Mouse (Mus musculus) myocyte (in vitro differentiated cells): ENCODE data around the gene Slc24a3. TPM values are rescaled to one million over a fixed set of nuclear protein-coding genes. Genes with fewer than 3 reads are reported as not detected.

Experiments
- H3K27me3 ChIP-seq: one replicate; pipeline ENCODE4 v1.6.1; 2011; ENCODE audit not compliant: control insufficient read depth, insufficient read depth, insufficient read length
- H3K36me3 ChIP-seq: one replicate; pipeline ENCODE4 v1.6.1; 2011; ENCODE audit not compliant: control insufficient read depth, insufficient read depth
- H3K4me2 ChIP-seq: one replicate; pipeline ENCODE4 v1.6.1; 2011; ENCODE audit warnings: low read depth, control low read depth
- H3K4me3 ChIP-seq: one replicate; pipeline ENCODE4 v1.5.1; 2011; ENCODE audit warnings: mild to moderate bottlenecking, control low read depth, moderate library complexity
- H3K79me2 ChIP-seq: one replicate; pipeline ENCODE4 v1.6.1; 2011; ENCODE audit not compliant: control insufficient read depth, insufficient read depth
- H3ac ChIP-seq: one replicate; pipeline ENCODE4 v1.6.1; 2011; ENCODE audit not compliant: control insufficient read depth, insufficient read length
- CEBPB ChIP-seq: IDR thresholded peaks from 2 replicates; pipeline ENCODE4 v1.6.1; 2011; ENCODE audit warnings: mild to moderate bottlenecking, moderate library complexity; ENCODE audit not compliant: poor library complexity, insufficient read depth, severe bottlenecking
- E2F4 ChIP-seq: IDR thresholded peaks from one replicate; pipeline ENCODE4 v1.6.1; 2011; ENCODE audit warnings: mild to moderate bottlenecking, control low read depth, moderate library complexity; ENCODE audit not compliant: insufficient read depth
- MAX ChIP-seq: IDR thresholded peaks from one replicate; pipeline ENCODE4 v1.6.1; 2011; ENCODE audit warnings: low read depth, mild to moderate bottlenecking, control low read depth
- MYOD1 ChIP-seq, 3 experiments: IDR thresholded peaks; one replicate each; pipeline ENCODE4 v1.6.1; 2011; ENCODE audit warnings: control low read depth in 2 of 3, low read depth in 2 of 3, mild to moderate bottlenecking in 2 of 3, moderate library complexity in 1 of 3; ENCODE audit not compliant: insufficient read length in 2 of 3, control insufficient read depth in 1 of 3
- MYOG ChIP-seq, 3 experiments: IDR thresholded peaks; one replicate each; pipeline ENCODE4 v1.6.1; 2011; ENCODE audit warnings: control low read depth in 2 of 3, low read depth in 2 of 3, mild to moderate bottlenecking in 2 of 3; ENCODE audit not compliant: insufficient read length in 2 of 3, control insufficient read depth in 1 of 3, insufficient read depth in 1 of 3
- POLR2A ChIP-seq: IDR thresholded peaks from one replicate; pipeline ENCODE4 v1.6.1; 2011; ENCODE audit warnings: low read depth, mild to moderate bottlenecking, control low read depth, moderate library complexity; ENCODE audit not compliant: insufficient read length
- POLR2AphosphoS2 ChIP-seq: IDR thresholded peaks from one replicate; pipeline ENCODE4 v1.6.1; 2011; ENCODE audit warnings: low read depth, control low read depth; ENCODE audit not compliant: insufficient read length
- REST ChIP-seq: IDR thresholded peaks from one replicate; pipeline ENCODE4 v1.6.1; 2011; ENCODE audit warnings: mild to moderate bottlenecking, control low read depth, moderate library complexity; ENCODE audit not compliant: insufficient read depth, insufficient read length
- SRF ChIP-seq: IDR thresholded peaks from one replicate; pipeline ENCODE4 v1.6.1; 2011; ENCODE audit warnings: low read depth; ENCODE audit not compliant: control insufficient read depth, insufficient read length
- TCF12 ChIP-seq: IDR thresholded peaks from one replicate; pipeline ENCODE4 v1.6.1; 2011; ENCODE audit warnings: mild to moderate bottlenecking, control low read depth; ENCODE audit not compliant: poor library complexity, insufficient read depth, severe bottlenecking
- TCF3 ChIP-seq: IDR thresholded peaks from one replicate; pipeline ENCODE4 v1.6.1; 2011; ENCODE audit warnings: low read depth, control low read depth; ENCODE audit not compliant: insufficient read length
- USF1 ChIP-seq: IDR thresholded peaks from one replicate; pipeline ENCODE4 v1.6.1; 2011; ENCODE audit warnings: low read depth, mild to moderate bottlenecking, control low read depth, moderate library complexity
- polyA plus RNA-seq: library from polyadenylated mRNA; unstranded; fragments of >200 nt; fragmentation: generic; extraction: Trizol; gene quantifications from one replicate; pipeline ENCODE4 v1.2.1, GENCODE M21; 2012; ENCODE audit warnings: missing spikeins

The Slc24a3 gene
- polyA plus RNA-seq, 1 experiment = 4.8 TPM

DNA sequence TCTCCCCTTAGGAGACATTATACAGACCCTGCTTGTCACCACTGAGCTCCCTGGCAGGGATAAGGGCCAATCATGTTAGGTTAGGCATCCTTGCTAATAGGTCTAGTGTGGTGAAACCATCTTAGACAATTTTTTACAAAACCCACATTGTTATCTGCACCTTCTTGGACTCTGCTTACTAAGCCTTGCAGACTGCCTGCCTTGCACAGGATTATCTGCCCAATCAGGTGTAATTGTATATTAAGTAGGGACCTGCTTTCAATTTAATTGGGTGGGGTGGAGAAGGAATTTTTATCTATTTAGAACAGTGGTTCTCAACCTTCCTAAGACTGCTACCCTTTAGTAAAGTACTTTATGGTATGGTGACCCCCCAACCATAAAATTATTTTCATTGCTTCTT lies 394.9 kb downstream of the Slc24a3 start:
- H3K4me3 ChIP-seq = no peak overlapping the region
- H3ac ChIP-seq = no peak overlapping the region
- no peaks in the 10 kb centered on the region for H3K36me3 ChIP-seq
- no peak overlapping the region for H3K4me2 ChIP-seq
- TF ChIP-seq TCF3 (no peak), E2F4 (no peak), MYOG (IDR thresholded peaks at IDR 0.05; ENCODE audit: control insufficient read depth in 1 of 3, insufficient read depth in 1 of 3, insufficient read length in 2 of 3, low read depth in 2 of 3) (no peak), MYOD1 (IDR thresholded peaks at IDR 0.05; ENCODE audit: control insufficient read depth in 1 of 3, insufficient read length in 2 of 3, low read depth in 2 of 3) (no peak), SRF (no peak), CEBPB (no peak), POLR2AphosphoS2 (no peak), USF1 (no peak), TCF12 (no peak), REST (no peak), MAX (no peak), POLR2A (no peak)
- H3K79me2 ChIP-seq = no peaks in the 10 kb centered on the region
- H3K27me3 ChIP-seq = peaks cover 4% of the 10 kb centered on the region

DNA sequence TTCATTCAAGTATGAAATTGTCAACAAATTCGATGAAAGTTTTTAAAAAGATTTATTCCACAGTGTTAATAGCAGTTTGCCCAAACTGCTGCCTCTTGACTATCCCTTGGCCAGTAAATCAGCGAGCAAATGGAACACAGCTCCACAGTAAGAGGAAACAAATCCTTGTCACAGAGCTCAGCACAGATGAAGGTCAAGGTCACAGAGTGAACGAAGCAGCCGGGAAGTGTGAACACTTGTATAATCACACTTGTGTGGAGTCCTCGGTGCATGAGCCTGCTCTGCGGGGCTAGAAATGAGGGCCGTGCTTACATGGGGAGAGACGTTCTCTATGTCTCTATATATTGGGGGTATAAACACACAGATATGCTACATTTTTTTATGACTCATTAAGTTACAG lies 397.0 kb downstream of the Slc24a3 start:
- TF ChIP-seq CEBPB (no peak), MYOG (IDR thresholded peaks at IDR 0.05; ENCODE audit: control insufficient read depth in 1 of 3, insufficient read depth in 1 of 3, insufficient read length in 2 of 3, low read depth in 2 of 3) (no peak), TCF12 (no peak)
- H3K36me3 ChIP-seq = no peaks in the 10 kb centered on the region
- H3ac ChIP-seq = no peak overlapping the region
- no peaks in the 10 kb centered on the region for H3K79me2 ChIP-seq
- H3K4me3 ChIP-seq = no peak overlapping the region
- H3K4me2 ChIP-seq = no peak overlapping the region
- peaks cover 4% of the 10 kb centered on the region for H3K27me3 ChIP-seq

DNA sequence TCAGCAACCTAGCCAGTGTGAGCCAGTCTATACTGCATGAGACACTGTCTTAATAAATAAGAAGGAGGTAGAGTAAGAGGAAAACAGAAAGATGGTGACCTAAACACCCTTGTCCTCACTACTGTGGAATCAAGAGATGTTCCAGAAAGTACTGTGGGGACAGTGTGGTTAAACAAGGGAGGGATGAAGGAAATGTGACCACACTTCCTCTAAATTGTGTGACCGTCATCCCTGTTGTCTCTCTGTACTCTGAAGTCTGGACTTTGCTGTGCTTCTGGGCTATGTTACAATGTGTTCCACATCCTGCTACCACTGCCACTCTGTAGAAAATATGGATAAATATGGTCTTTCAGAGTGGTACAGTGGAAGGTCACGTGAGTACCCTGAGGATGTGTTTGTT lies 399.4 kb downstream of the Slc24a3 start:
- Histone ChIP-seq H3K79me2 (no peaks in the 10 kb centered on the region), H3ac (no peak overlapping the region), H3K4me3 (no peak overlapping the region), H3K27me3 (peaks cover 4% of the 10 kb centered on the region), H3K4me2 (no peak overlapping the region), H3K36me3 (no peaks in the 10 kb centered on the region)
- TF ChIP-seq USF1 = no peak
- TF ChIP-seq POLR2AphosphoS2 = no peak
- TF ChIP-seq MYOD1 (IDR thresholded peaks at IDR 0.05; ENCODE audit: control insufficient read depth in 1 of 3, insufficient read length in 2 of 3, low read depth in 2 of 3) = no peak
- TF ChIP-seq E2F4 = no peak
- no peak for TF ChIP-seq MAX
- TF ChIP-seq POLR2A = no peak
- no peak for TF ChIP-seq TCF12
- no peak for TF ChIP-seq REST
- TF ChIP-seq MYOG (IDR thresholded peaks at IDR 0.05; ENCODE audit: control insufficient read depth in 1 of 3, insufficient read depth in 1 of 3, insufficient read length in 2 of 3, low read depth in 2 of 3) = no peak

DNA sequence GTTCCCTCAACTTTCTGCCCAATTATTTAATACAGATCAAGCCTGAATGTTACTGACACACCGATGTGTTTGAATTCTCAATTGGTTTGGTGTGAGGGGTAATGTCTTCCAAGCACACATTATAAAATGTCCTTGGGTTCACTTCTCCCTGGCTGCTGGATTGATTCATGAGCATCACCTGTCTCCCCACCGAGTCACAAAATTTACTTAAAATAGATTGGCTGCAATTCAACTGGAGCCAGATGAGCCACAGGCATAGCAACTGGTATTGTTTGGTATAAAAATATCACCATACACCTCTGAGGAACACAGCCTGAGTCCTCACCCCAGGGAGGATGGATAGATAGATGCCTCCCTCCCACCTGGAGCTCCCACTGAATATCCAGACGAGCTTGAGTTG lies 404.4 kb downstream of the Slc24a3 start:
- no peak overlapping the region for H3K4me3 ChIP-seq
- no peaks in the 10 kb centered on the region for H3K27me3 ChIP-seq
- no peak overlapping the region for H3ac ChIP-seq
- H3K4me2 ChIP-seq = no peak overlapping the region
- TF ChIP-seq TCF12 (peak; percentile 18), E2F4 (no peak), MYOG (IDR thresholded peaks at IDR 0.05; ENCODE audit: control insufficient read depth in 1 of 3, insufficient read depth in 1 of 3, insufficient read length in 2 of 3, low read depth in 2 of 3) (peak in 1 of 3 experiments; percentile 48), MYOD1 (IDR thresholded peaks at IDR 0.05; ENCODE audit: control insufficient read depth in 1 of 3, insufficient read length in 2 of 3, low read depth in 2 of 3) (peak; percentile 63 to 80 (median 69)), POLR2A (no peak)
- no peaks in the 10 kb centered on the region for H3K79me2 ChIP-seq
- H3K36me3 ChIP-seq = no peaks in the 10 kb centered on the region

DNA sequence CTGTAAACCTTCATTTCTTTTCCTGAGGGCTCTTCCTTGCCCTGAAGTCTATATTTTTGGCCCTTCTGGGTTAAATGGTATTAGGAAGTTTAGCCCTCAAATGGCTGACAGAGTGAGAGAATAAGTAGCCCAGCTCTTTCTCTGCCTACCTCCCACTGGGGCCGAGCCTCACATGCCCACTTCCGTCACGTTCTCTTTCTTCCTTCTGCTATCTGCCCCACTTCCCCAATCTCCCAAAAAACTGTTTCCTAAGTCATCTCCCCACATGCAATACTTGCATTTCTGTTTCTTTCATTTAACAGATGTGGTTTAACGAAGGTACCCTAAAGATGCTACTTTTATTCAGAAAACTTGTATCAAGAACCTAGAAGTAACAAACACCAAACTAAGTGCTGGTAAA lies 406.6 kb downstream of the Slc24a3 start:
- TF ChIP-seq REST (no peak), TCF12 (no peak), E2F4 (no peak), POLR2A (no peak), USF1 (no peak), POLR2AphosphoS2 (no peak), MAX (no peak), SRF (no peak), TCF3 (no peak)
- Histone ChIP-seq H3K27me3 (no peaks in the 10 kb centered on the region), H3K36me3 (no peaks in the 10 kb centered on the region), H3ac (no peak overlapping the region), H3K79me2 (no peaks in the 10 kb centered on the region), H3K4me3 (no peak overlapping the region), H3K4me2 (no peak overlapping the region)

DNA sequence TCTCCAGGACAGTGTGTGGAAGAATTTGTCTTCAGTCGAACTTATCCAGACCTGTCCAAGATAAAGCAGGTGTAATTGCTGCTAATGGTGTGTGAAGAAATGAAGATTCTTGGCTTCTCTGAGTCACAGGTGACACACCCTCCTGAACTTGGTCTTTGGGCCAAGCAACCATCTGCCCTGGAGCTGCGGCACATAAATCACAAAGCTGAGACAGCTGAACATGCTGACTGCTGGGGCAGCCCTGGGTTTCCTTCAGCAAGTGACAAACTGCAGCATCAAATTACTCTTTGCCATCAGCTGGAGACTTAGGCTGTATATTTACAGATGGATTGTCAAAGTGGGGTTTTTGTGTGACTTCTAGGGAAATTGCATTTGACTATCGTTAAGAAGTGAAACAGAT lies 415.5 kb downstream of the Slc24a3 start:
- Histone ChIP-seq H3K27me3 (no peaks in the 10 kb centered on the region), H3K36me3 (no peaks in the 10 kb centered on the region), H3K79me2 (no peaks in the 10 kb centered on the region), H3ac (no peak overlapping the region), H3K4me3 (no peak overlapping the region), H3K4me2 (no peak overlapping the region)
- TF ChIP-seq MYOD1 (IDR thresholded peaks at IDR 0.05; ENCODE audit: control insufficient read depth in 1 of 3, insufficient read length in 2 of 3, low read depth in 2 of 3) = peak; percentile 74 to 96 (median 92)
- TF ChIP-seq SRF = peak; percentile 35
- TF ChIP-seq TCF3 = peak; percentile 69
- TF ChIP-seq POLR2A = no peak
- TF ChIP-seq MYOG (IDR thresholded peaks at IDR 0.05; ENCODE audit: control insufficient read depth in 1 of 3, insufficient read depth in 1 of 3, insufficient read length in 2 of 3, low read depth in 2 of 3) = peak; percentile 35 to 92 (median 47)
- no peak for TF ChIP-seq CEBPB
- TF ChIP-seq TCF12 = peak; percentile 77
